Mouse (Mus musculus): Measurements from ENCODE around the gene Gtf2ird2.

Gtf2ird2 gene

GRCm38 (mm10) chr5:134266404-134266803, 82.6 kb downstream of the Gtf2ird2 start:
- DNase-seq (ENCODE audit: low read depth, low spot score): no peak

GRCm38 (mm10) chr5:134268751-134269150, 84.9 kb downstream of the Gtf2ird2 start:
- DNase-seq (ENCODE audit: low read depth, low spot score): no peak

GRCm38 (mm10) chr5:134269751-134270150, 85.9 kb downstream of the Gtf2ird2 start:
- no peak for DNase-seq (ENCODE audit: low read depth, low spot score)

- DNase-seq (ENCODE audit: low read depth, low spot score): no peak
Measured at GRCm38 (mm10) chr5:134270566-134270965, 86.7 kb downstream of the Gtf2ird2 start.

GRCm38 (mm10) chr5:134271421-134271820, 87.6 kb downstream of the Gtf2ird2 start:
- no peak for DNase-seq (ENCODE audit: low read depth, low spot score)

- DNase-seq (ENCODE audit: low read depth, low spot score): no peak
Measured at GRCm38 (mm10) chr5:134272761-134273160, 88.9 kb downstream of the Gtf2ird2 start.

- no peak for DNase-seq (ENCODE audit: low read depth, low spot score)
Measured at GRCm38 (mm10) chr5:134273761-134274160, 89.9 kb downstream of the Gtf2ird2 start.
